Mouse (Mus musculus) liver, adult (tissue): ENCODE results near the gene Ist1.

Experiments used
- GATA4 ChIP-seq: IDR thresholded peaks from 2 replicates; pipeline ENCODE4 v1.6.1; 2014; ENCODE audit warnings: mild to moderate bottlenecking, low read length; ENCODE audit not compliant: insufficient replicate concordance

Ist1 gene

GRCm38 (mm10) chr8:109641236-109641635 lies 51.8 kb downstream of the Ist1 start:
- TF ChIP-seq GATA4 = no peak

- no peak for TF ChIP-seq GATA4
Measured at GRCm38 (mm10) chr8:109640410-109640809, 52.6 kb downstream of the Ist1 start.

GRCm38 (mm10) chr8:109638851-109639250 lies 54.2 kb downstream of the Ist1 start:
- TF ChIP-seq GATA4 = no peak

DNA sequence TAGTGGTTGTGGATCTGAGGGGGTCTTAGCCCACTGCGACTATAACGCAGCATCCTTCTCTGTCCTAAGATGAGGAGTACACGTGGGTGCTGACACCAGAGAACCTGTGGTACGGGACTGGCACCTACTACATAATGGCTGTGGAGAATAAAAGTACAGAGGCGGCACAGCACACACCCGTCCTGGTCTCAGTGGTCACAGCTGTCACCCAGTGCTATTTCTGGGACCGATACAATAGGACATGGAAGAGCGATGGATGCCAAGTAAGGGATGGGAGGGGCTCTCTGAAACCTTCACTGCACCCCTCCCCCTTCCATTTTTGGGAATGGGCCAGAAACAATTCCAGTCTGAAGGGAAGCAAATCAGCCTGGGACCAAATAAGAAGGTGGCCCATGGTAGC lies 57.9 kb downstream of the Ist1 start:
- no peak for TF ChIP-seq GATA4

- TF ChIP-seq GATA4 = no peak
Measured at GRCm38 (mm10) chr8:109632498-109632897, 60.6 kb downstream of the Ist1 start.

- no peak for TF ChIP-seq GATA4
Measured at GRCm38 (mm10) chr8:109628638-109629037, 64.4 kb downstream of the Ist1 start.
